Mouse (Mus musculus): ENCODE results near the gene Milr1.

- TF ChIP-seq POLR2A (IDR thresholded peaks at IDR 0.05; ENCODE audit: insufficient read depth, low read depth, low read length) (no peak), CTCF (IDR thresholded peaks at IDR 0.05; ENCODE audit: insufficient read depth, low read depth, low read length) (no peak)
Measured at GRCm38 (mm10) chr11:106778132-106778531, 27.1 kb downstream of the Milr1 start.

Measured in olfactory bulb, adult 2 months (tissue).